ENCODE assay signal across 16 mouse cellular contexts in genomic region chr6:146460936-146461335, GRCm38 (mm10). TPM values are rescaled to one million over a fixed set of nuclear protein-coding genes. Genes with fewer than 3 reads are reported as not detected.
DNase-seq lines count a peak whose midpoint lies in the region; ATAC-seq lines count a peak whose summit lies in the region.
"Had no signal": no experiment of that assay in that cellular context is flagged by ENCODE, and none has a peak within 500 bp of the region (broad histone marks: within the 10 kb centered on the region; RNA-seq: fewer than 3 reads in every experiment).

No protein-coding gene starts in this region.

- no peaks in the 10 kb centered on the region for H3K27me3 ChIP-seq in heart, embryonic 13.5 days (replicated peaks)
- no peaks in the 10 kb centered on the region for H3K27me3 ChIP-seq in stomach, embryonic 15.5 days (replicated peaks)
- no peaks in the 10 kb centered on the region for H3K27me3 ChIP-seq in forebrain, embryonic 13.5 days
- H3K27me3 ChIP-seq: forebrain, embryonic 15.5 days had no signal

- peaks cover 13% of the 10 kb centered on the region for H3K36me3 ChIP-seq in heart, embryonic 13.5 days
- no peaks in the 10 kb centered on the region for H3K36me3 ChIP-seq in stomach, embryonic 15.5 days
- H3K36me3 ChIP-seq in forebrain, embryonic 13.5 days (ENCODE audit: poor library complexity, severe bottlenecking): no peaks in the 10 kb centered on the region
- H3K36me3 ChIP-seq: forebrain, embryonic 15.5 days; liver, embryonic 13.5 days had no signal

- 0 out of 2 replicates have a peak overlapping the region, but pooled peaks have one; percentile 1 for H3K9ac ChIP-seq in heart, embryonic 13.5 days
- H3K9ac ChIP-seq in stomach, embryonic 15.5 days: no peak overlapping the region
- H3K9ac ChIP-seq in forebrain, embryonic 13.5 days: no peak overlapping the region
- H3K9ac ChIP-seq: forebrain, embryonic 15.5 days; liver, embryonic 13.5 days had no signal

- H3K4me1 ChIP-seq in heart, embryonic 13.5 days: peaks cover 10% of the 10 kb centered on the region
- H3K4me1 ChIP-seq in stomach, embryonic 15.5 days: no peaks in the 10 kb centered on the region
- H3K4me1 ChIP-seq in forebrain, embryonic 13.5 days: peaks cover 8% of the 10 kb centered on the region

- no peak for DNase-seq in heart, adult 8-10 months (ENCODE audit: low spot score)
- DNase-seq in R1 (ENCODE audit: low read depth, low spot score): peak; percentile 55
- DNase-seq in kidney, adult 9 months: peak; percentile 40
- DNase-seq in layer of hippocampus, postnatal 10 days (ENCODE audit: low spot score in 2 of 2): no peak
- DNase-seq: adrenal gland, adult 8-10 months; cerebellum, adult 2 months; gastrocnemius, postnatal 10 days; heart, postnatal 36 days; liver, embryonic 13.5 days had no signal

- H3K4me2 ChIP-seq in heart, embryonic 13.5 days: no peak overlapping the region
- no peak overlapping the region for H3K4me2 ChIP-seq in stomach, embryonic 15.5 days
- no peak overlapping the region for H3K4me2 ChIP-seq in forebrain, embryonic 13.5 days
- H3K4me2 ChIP-seq: forebrain, embryonic 15.5 days; liver, embryonic 13.5 days had no signal

- H3K4me3 ChIP-seq in heart, embryonic 13.5 days: no peak overlapping the region
- H3K4me3 ChIP-seq in stomach, embryonic 15.5 days (replicated peaks): no peak overlapping the region
- no peak overlapping the region for H3K4me3 ChIP-seq in forebrain, embryonic 13.5 days
- H3K4me3 ChIP-seq: forebrain, embryonic 15.5 days; heart, embryonic 10.5 days; liver, embryonic 13.5 days had no signal

- no peak overlapping the region for H3K27ac ChIP-seq in heart, embryonic 13.5 days (replicated peaks)
- H3K27ac ChIP-seq in stomach, embryonic 15.5 days: no peak overlapping the region
- no peak overlapping the region for H3K27ac ChIP-seq in forebrain, embryonic 13.5 days
- H3K27ac ChIP-seq: forebrain, embryonic 15.5 days; heart, embryonic 10.5 days; hindbrain, postnatal 0 days; liver, embryonic 13.5 days had no signal

- no peaks in the 10 kb centered on the region for H3K9me3 ChIP-seq in heart, embryonic 13.5 days
- H3K9me3 ChIP-seq in stomach, embryonic 15.5 days: no peaks in the 10 kb centered on the region
- no peaks in the 10 kb centered on the region for H3K9me3 ChIP-seq in forebrain, embryonic 13.5 days (replicated peaks)
- H3K9me3 ChIP-seq: forebrain, embryonic 15.5 days; heart, embryonic 10.5 days; liver, embryonic 13.5 days had no signal

- WGBS in heart, embryonic 13.5 days: 64% methylated on average over 8 of the region's 8 CpGs
- 45% methylated on average over 8 of the region's 8 CpGs for WGBS in stomach, embryonic 15.5 days
- WGBS in forebrain, embryonic 13.5 days: 89% methylated on average over 8 of the region's 8 CpGs

- ATAC-seq in heart, embryonic 13.5 days (ENCODE audit: extremely low read depth, insufficient number of reproducible peaks, low FRiP score, low TSS enrichment): no peak
- ATAC-seq in stomach, embryonic 15.5 days (ENCODE audit: insufficient read depth, low FRiP score, low read depth): peak; percentile 79
- ATAC-seq in forebrain, embryonic 13.5 days: no peak
- ATAC-seq: forebrain, embryonic 15.5 days; hindbrain, postnatal 0 days; midbrain, embryonic 16.5 days had no signal

RNA-seq across cellular contexts. Expression of gene Itpr2, which starts 41.1 kb away (rescaled TPM):
- polyA plus RNA-seq in heart, embryonic 13.5 days (2015; fragmentation: Nextera tagmentation; extraction: Ambion mirVana): 31.2 and 31.4 TPM in 2 replicates
- total RNA-seq in heart, adult 8-10 months (2022): 10 to 100 TPM; 19.4 to 28.1 (median 21.2) TPM
- 12.2 and 15.8 TPM in 2 replicates for polyA plus RNA-seq in stomach, embryonic 15.5 days (2015; fragmentation: Nextera tagmentation; extraction: Ambion mirVana)
- total RNA-seq in layer of hippocampus, postnatal 10 days (2021): 10 to 100 TPM; 27.2 to 28.7 TPM
- polyA plus RNA-seq in forebrain, embryonic 13.5 days (2015; fragmentation: Nextera tagmentation; extraction: Ambion mirVana): 2.5 and 3.2 TPM in 2 replicates

Comparison
In these comparisons a context has a peak if more than half of its experiments do, and no peak if none do; other contexts are left out.
1. DNase-seq: peak in R1 (single experiment) and kidney, adult 9 months (single experiment); none in heart, adult 8-10 months (single experiment) and layer of hippocampus, postnatal 10 days (0 of 2).